Mouse (Mus musculus): ENCODE results near the gene Txnip.

DNA sequence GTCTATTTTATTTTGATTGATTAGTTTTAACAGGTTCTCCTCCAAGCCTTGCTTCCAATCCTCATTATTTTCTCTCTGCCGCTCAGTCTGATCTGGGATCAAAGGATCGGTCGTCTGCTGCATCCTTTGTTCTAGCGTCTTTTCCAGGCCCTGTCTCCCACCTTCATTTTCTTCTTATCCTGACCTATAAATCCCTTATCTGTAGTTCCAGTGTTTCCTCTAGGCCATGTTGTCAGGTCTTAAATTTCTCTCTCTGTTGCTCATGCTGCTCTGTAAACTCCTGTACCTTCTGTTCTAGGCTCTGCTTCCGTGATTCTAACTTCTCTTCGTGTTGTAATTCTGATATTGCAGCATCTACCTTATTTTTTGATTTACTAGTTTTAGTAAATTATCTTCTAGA is 17.0 kb upstream of the Txnip start:
- TF ChIP-seq POLR2A (IDR thresholded peaks at IDR 0.05; ENCODE audit: borderline replicate concordance, control insufficient read depth, low read depth, low read length) = no peak
- no peak for TF ChIP-seq CTCF (IDR thresholded peaks at IDR 0.05; ENCODE audit: control insufficient read depth, insufficient read depth, low read length)
